Mouse (Mus musculus): Measurements from ENCODE around the gene Slc38a5. TPM values are rescaled to one million over a fixed set of nuclear protein-coding genes. Genes with fewer than 3 reads are reported as not detected.
A peak's percentile ranks its signal among the peaks of the same experiment; 100 is the strongest.
"Not testable (repeated sequence)": the region's sequence is repeated elsewhere in the genome, so short reads cannot be mapped to it uniquely, and the experiment has no call there.

The Slc38a5 gene
- polyA plus RNA-seq, 1 experiment from 2014 or later = 16.3 TPM

- Histone ChIP-seq H3K27me3 (no peaks in the 10 kb centered on the region), H3K9me3 (replicated peaks) (no peaks in the 10 kb centered on the region), H3K4me2 (peak within 1 kb of the TSS; percentile 64), H3K9ac (peak within 1 kb of the TSS; percentile 58), H3K27ac (peak within 1 kb of the TSS; percentile 75), H3K36me3 (no peaks in the 10 kb centered on the region), H3K4me3 (peak within 1 kb of the TSS; percentile 65), H3K4me1 (replicated peaks) (peaks cover 7% of the 10 kb centered on the region)
- 9% methylated on average over 45 of the region's 45 CpGs for WGBS
- peak; percentile 87 for ATAC-seq (replicated peaks; ENCODE audit: insufficient number of reproducible peaks, insufficient read depth, low FRiP score, low read depth)
Observed at GRCm38 (mm10) chrX:8252334-8253285, 18.3 kb upstream of the Slc38a5 start, which contains the start of gene Ftsj1. Gene Ftsj1 (minus strand): TSS chrX:8252406.

GRCm38 (mm10) chrX:8253711-8254110 lies 17.2 kb upstream of the Slc38a5 start:
- 86% methylated on average over 2 of the region's 2 CpGs for WGBS
- H3K9me3 ChIP-seq (replicated peaks) = no peaks in the 10 kb centered on the region
- H3K27me3 ChIP-seq = no peaks in the 10 kb centered on the region
- no peak for ATAC-seq (replicated peaks; ENCODE audit: insufficient number of reproducible peaks, insufficient read depth, low FRiP score, low read depth)
- H3K4me3 ChIP-seq = no peak overlapping the region
- no peak overlapping the region for H3K4me2 ChIP-seq
- H3K4me1 ChIP-seq (replicated peaks) = peaks cover 7% of the 10 kb centered on the region
- H3K27ac ChIP-seq = no peak overlapping the region
- H3K9ac ChIP-seq = no peak overlapping the region
- H3K36me3 ChIP-seq = no peaks in the 10 kb centered on the region

- no peak for ATAC-seq (replicated peaks; ENCODE audit: insufficient number of reproducible peaks, insufficient read depth, low FRiP score, low read depth)
- H3K36me3 ChIP-seq = no peaks in the 10 kb centered on the region
Observed at GRCm38 (mm10) chrX:8255807-8256206, 15.1 kb upstream of the Slc38a5 start.

GRCm38 (mm10) chrX:8259478-8259877 lies 11.5 kb upstream of the Slc38a5 start:
- Histone ChIP-seq H3K4me1 (replicated peaks) (no peaks in the 10 kb centered on the region), H3K27ac (no peak overlapping the region), H3K4me3 (no peak overlapping the region), H3K9me3 (replicated peaks) (no peaks in the 10 kb centered on the region), H3K4me2 (no peak overlapping the region), H3K36me3 (no peaks in the 10 kb centered on the region), H3K9ac (no peak overlapping the region), H3K27me3 (no peaks in the 10 kb centered on the region)
- ATAC-seq (replicated peaks; ENCODE audit: insufficient number of reproducible peaks, insufficient read depth, low FRiP score, low read depth) = no peak
- WGBS = 85% methylated on average over 12 of the region's 12 CpGs

More at GRCm38 (mm10) chrX:8255807-8256206, 15.1 kb upstream of the Slc38a5 start:
- Histone ChIP-seq H3K4me2 (no peak overlapping the region), H3K27ac (no peak overlapping the region), H3K4me1 (replicated peaks) (peaks cover 7% of the 10 kb centered on the region), H3K9ac (no peak overlapping the region), H3K27me3 (no peaks in the 10 kb centered on the region), H3K4me3 (no peak overlapping the region), H3K9me3 (replicated peaks) (no peaks in the 10 kb centered on the region)
- 27% methylated on average over 6 of the region's 6 CpGs for WGBS

- Histone ChIP-seq H3K9me3 (replicated peaks) (no peaks in the 10 kb centered on the region), H3K27ac (no peak overlapping the region), H3K36me3 (no peaks in the 10 kb centered on the region), H3K27me3 (no peaks in the 10 kb centered on the region), H3K4me3 (no peak overlapping the region), H3K4me1 (replicated peaks) (no peaks in the 10 kb centered on the region), H3K4me2 (no peak overlapping the region), H3K9ac (no peak overlapping the region)
- 66% methylated on average over 5 of the region's 5 CpGs for WGBS
- ATAC-seq (replicated peaks; ENCODE audit: insufficient number of reproducible peaks, insufficient read depth, low FRiP score, low read depth) = no peak
Observed at GRCm38 (mm10) chrX:8263156-8263804, 7.7 kb upstream of the Slc38a5 start.

GRCm38 (mm10) chrX:8264222-8264621 lies 6.7 kb upstream of the Slc38a5 start:
- WGBS = 62% methylated on average over 3 of the region's 3 CpGs
- no peak for ATAC-seq (replicated peaks; ENCODE audit: insufficient number of reproducible peaks, insufficient read depth, low FRiP score, low read depth)
- no peak overlapping the region for H3K4me3 ChIP-seq
- no peaks in the 10 kb centered on the region for H3K36me3 ChIP-seq
- no peaks in the 10 kb centered on the region for H3K9me3 ChIP-seq (replicated peaks)
- H3K4me1 ChIP-seq (replicated peaks) = no peaks in the 10 kb centered on the region
- no peaks in the 10 kb centered on the region for H3K27me3 ChIP-seq
- no peak overlapping the region for H3K9ac ChIP-seq
- no peak overlapping the region for H3K4me2 ChIP-seq
- no peak overlapping the region for H3K27ac ChIP-seq

- Histone ChIP-seq H3K9me3 (replicated peaks) (no peaks in the 10 kb centered on the region), H3K27me3 (no peaks in the 10 kb centered on the region), H3K36me3 (no peaks in the 10 kb centered on the region), H3K4me1 (replicated peaks) (no peaks in the 10 kb centered on the region), H3K27ac (no peak overlapping the region), H3K9ac (no peak overlapping the region), H3K4me3 (peak overlapping the region; percentile 36), H3K4me2 (peak overlapping the region; percentile 60)
- WGBS = 10% methylated on average over 10 of the region's 10 CpGs
- ATAC-seq (replicated peaks; ENCODE audit: insufficient number of reproducible peaks, insufficient read depth, low FRiP score, low read depth) = no peak
Observed at GRCm38 (mm10) chrX:8272000-8272399, 1.1 kb downstream of the Slc38a5 start.

- Histone ChIP-seq H3K9me3 (replicated peaks) (no peaks in the 10 kb centered on the region), H3K27me3 (no peaks in the 10 kb centered on the region), H3K4me3 (no peak overlapping the region), H3K36me3 (no peaks in the 10 kb centered on the region), H3K9ac (no peak overlapping the region), H3K4me2 (no peak overlapping the region), H3K4me1 (replicated peaks) (no peaks in the 10 kb centered on the region), H3K27ac (no peak overlapping the region)
- peak; percentile 50; the same call in 1 of the 2 replicates for ATAC-seq (replicated peaks; ENCODE audit: insufficient number of reproducible peaks, insufficient read depth, low FRiP score, low read depth)
- WGBS = 57% methylated on average over 5 of the region's 5 CpGs
Observed at GRCm38 (mm10) chrX:8274056-8274455, 3.1 kb downstream of the Slc38a5 start.

GRCm38 (mm10) chrX:8288621-8289020 lies 17.7 kb downstream of the Slc38a5 start:
- H3K9ac ChIP-seq = no peak overlapping the region
- H3K27ac ChIP-seq = no peak overlapping the region
- no peaks in the 10 kb centered on the region for H3K9me3 ChIP-seq (replicated peaks)
- H3K36me3 ChIP-seq = no peaks in the 10 kb centered on the region
- H3K4me3 ChIP-seq = no peak overlapping the region
- H3K4me1 ChIP-seq (replicated peaks) = no peaks in the 10 kb centered on the region
- H3K27me3 ChIP-seq = no peaks in the 10 kb centered on the region
- H3K4me2 ChIP-seq = no peak overlapping the region
- WGBS = 78% methylated on average over 5 of the region's 5 CpGs
- no peak for ATAC-seq (replicated peaks; ENCODE audit: insufficient number of reproducible peaks, insufficient read depth, low FRiP score, low read depth)

GRCm38 (mm10) chrX:8309302-8309701 lies 38.4 kb downstream of the Slc38a5 start:
- H3K27ac ChIP-seq = no peak overlapping the region
- H3K4me3 ChIP-seq = no peak overlapping the region
- H3K4me2 ChIP-seq = no peak overlapping the region
- 50% methylated on average over 1 of the region's 1 CpGs for WGBS
- no peaks in the 10 kb centered on the region for H3K9me3 ChIP-seq (replicated peaks)
- no peaks in the 10 kb centered on the region for H3K4me1 ChIP-seq (replicated peaks)
- no peak for ATAC-seq (replicated peaks; ENCODE audit: insufficient number of reproducible peaks, insufficient read depth, low FRiP score, low read depth)
- H3K27me3 ChIP-seq = no peaks in the 10 kb centered on the region
- H3K36me3 ChIP-seq = no peaks in the 10 kb centered on the region
- no peak overlapping the region for H3K9ac ChIP-seq

GRCm38 (mm10) chrX:8314905-8315304 lies 44.0 kb downstream of the Slc38a5 start:
- not testable (repeated sequence) for H3K27ac ChIP-seq; H3K36me3 ChIP-seq; H3K4me1 ChIP-seq (replicated peaks); ATAC-seq (replicated peaks; ENCODE audit: insufficient number of reproducible peaks, insufficient read depth, low FRiP score, low read depth); H3K9me3 ChIP-seq (replicated peaks); H3K4me2 ChIP-seq; H3K9ac ChIP-seq; H3K27me3 ChIP-seq; H3K4me3 ChIP-seq
- 9% methylated on average over 7 of the region's 7 CpGs for WGBS
